Mouse (Mus musculus): ENCODE measurements around the gene Slc7a11. TPM values are rescaled to one million over a fixed set of nuclear protein-coding genes. Genes with fewer than 3 reads are reported as not detected.

The Slc7a11 gene
- polyA plus RNA-seq, 1 experiment: not detected

- TF ChIP-seq POLR2A (IDR thresholded peaks at IDR 0.05; ENCODE audit: insufficient read depth, low read depth, low read length) (no peak), CTCF (IDR thresholded peaks at IDR 0.05; ENCODE audit: insufficient read depth, low read depth, low read length) (no peak)
- Histone ChIP-seq H3K27ac (ENCODE audit: insufficient read depth, low read depth, low read length) (no peak overlapping the region), H3K4me3 (ENCODE audit: insufficient read depth, low read depth, low read length) (no peak overlapping the region), H3K4me1 (ENCODE audit: control insufficient read depth, insufficient read depth, low read length) (no peaks in the 10 kb centered on the region)
- 93% methylated on average over 2 of the region's 2 CpGs for WGBS
Measured at GRCm38 (mm10) chr3:50185879-50186278, 257.5 kb downstream of the Slc7a11 start.

GRCm38 (mm10) chr3:50160756-50161155 is 282.7 kb downstream of the Slc7a11 start:
- no peak for TF ChIP-seq CTCF (IDR thresholded peaks at IDR 0.05; ENCODE audit: insufficient read depth, low read depth, low read length)
- no peak for TF ChIP-seq POLR2A (IDR thresholded peaks at IDR 0.05; ENCODE audit: insufficient read depth, low read depth, low read length)
- WGBS: 72% methylated on average over 2 of the region's 2 CpGs
- no peaks in the 10 kb centered on the region for H3K4me1 ChIP-seq (ENCODE audit: control insufficient read depth, insufficient read depth, low read length)
- H3K4me3 ChIP-seq (ENCODE audit: insufficient read depth, low read depth, low read length): no peak overlapping the region
- H3K27ac ChIP-seq (ENCODE audit: insufficient read depth, low read depth, low read length): no peak overlapping the region

- no peak for TF ChIP-seq CTCF (IDR thresholded peaks at IDR 0.05; ENCODE audit: insufficient read depth, low read depth, low read length)
- TF ChIP-seq POLR2A (IDR thresholded peaks at IDR 0.05; ENCODE audit: insufficient read depth, low read depth, low read length): no peak
- no peak overlapping the region for H3K27ac ChIP-seq (ENCODE audit: insufficient read depth, low read depth, low read length)
- no peak overlapping the region for H3K4me3 ChIP-seq (ENCODE audit: insufficient read depth, low read depth, low read length)
- H3K4me1 ChIP-seq (ENCODE audit: control insufficient read depth, insufficient read depth, low read length): no peaks in the 10 kb centered on the region
Measured at GRCm38 (mm10) chr3:50144144-50144543, 299.3 kb downstream of the Slc7a11 start.

- no peak for TF ChIP-seq CTCF (IDR thresholded peaks at IDR 0.05; ENCODE audit: insufficient read depth, low read depth, low read length)
- no peak for TF ChIP-seq POLR2A (IDR thresholded peaks at IDR 0.05; ENCODE audit: insufficient read depth, low read depth, low read length)
- WGBS: 78% methylated on average over 3 of the region's 3 CpGs
- no peak overlapping the region for H3K27ac ChIP-seq (ENCODE audit: insufficient read depth, low read depth, low read length)
Measured at GRCm38 (mm10) chr3:50138319-50138718, 305.1 kb downstream of the Slc7a11 start.

GRCm38 (mm10) chr3:50132204-50132603 is 311.2 kb downstream of the Slc7a11 start:
- 89% methylated on average over 5 of the region's 5 CpGs for WGBS
- TF ChIP-seq POLR2A (IDR thresholded peaks at IDR 0.05; ENCODE audit: insufficient read depth, low read depth, low read length) (no peak), CTCF (IDR thresholded peaks at IDR 0.05; ENCODE audit: insufficient read depth, low read depth, low read length) (no peak)
- Histone ChIP-seq H3K4me3 (ENCODE audit: insufficient read depth, low read depth, low read length) (no peak overlapping the region), H3K4me1 (ENCODE audit: control insufficient read depth, insufficient read depth, low read length) (no peaks in the 10 kb centered on the region), H3K27ac (ENCODE audit: insufficient read depth, low read depth, low read length) (no peak overlapping the region)

More at GRCm38 (mm10) chr3:50138319-50138718, 305.1 kb downstream of the Slc7a11 start:
- Histone ChIP-seq H3K4me1 (ENCODE audit: control insufficient read depth, insufficient read depth, low read length) (no peaks in the 10 kb centered on the region), H3K4me3 (ENCODE audit: insufficient read depth, low read depth, low read length) (no peak overlapping the region)

- no peak overlapping the region for H3K4me3 ChIP-seq (ENCODE audit: insufficient read depth, low read depth, low read length)
- H3K4me1 ChIP-seq (ENCODE audit: control insufficient read depth, insufficient read depth, low read length): no peaks in the 10 kb centered on the region
- H3K27ac ChIP-seq (ENCODE audit: insufficient read depth, low read depth, low read length): no peak overlapping the region
- TF ChIP-seq POLR2A (IDR thresholded peaks at IDR 0.05; ENCODE audit: insufficient read depth, low read depth, low read length) (no peak), CTCF (IDR thresholded peaks at IDR 0.05; ENCODE audit: insufficient read depth, low read depth, low read length) (no peak)
- WGBS: 89% methylated on average over 2 of the region's 2 CpGs
Measured at GRCm38 (mm10) chr3:50130319-50130718, 313.1 kb downstream of the Slc7a11 start.

GRCm38 (mm10) chr3:50121001-50121400 is 322.4 kb downstream of the Slc7a11 start:
- H3K4me3 ChIP-seq (ENCODE audit: insufficient read depth, low read depth, low read length): no peak overlapping the region
- no peak overlapping the region for H3K27ac ChIP-seq (ENCODE audit: insufficient read depth, low read depth, low read length)
- H3K4me1 ChIP-seq (ENCODE audit: control insufficient read depth, insufficient read depth, low read length): no peaks in the 10 kb centered on the region
- 69% methylated on average over 1 of the region's 1 CpGs for WGBS
- no peak for TF ChIP-seq CTCF (IDR thresholded peaks at IDR 0.05; ENCODE audit: insufficient read depth, low read depth, low read length)

- TF ChIP-seq POLR2A (IDR thresholded peaks at IDR 0.05; ENCODE audit: insufficient read depth, low read depth, low read length) (no peak), CTCF (IDR thresholded peaks at IDR 0.05; ENCODE audit: insufficient read depth, low read depth, low read length) (no peak)
- Histone ChIP-seq H3K4me3 (ENCODE audit: insufficient read depth, low read depth, low read length) (no peak overlapping the region), H3K4me1 (ENCODE audit: control insufficient read depth, insufficient read depth, low read length) (no peaks in the 10 kb centered on the region), H3K27ac (ENCODE audit: insufficient read depth, low read depth, low read length) (no peak overlapping the region)
- 53% methylated on average over 1 of the region's 1 CpGs for WGBS
Measured at GRCm38 (mm10) chr3:50116266-50116665, 327.1 kb downstream of the Slc7a11 start.

- no peaks in the 10 kb centered on the region for H3K4me1 ChIP-seq (ENCODE audit: control insufficient read depth, insufficient read depth, low read length)
- H3K27ac ChIP-seq (ENCODE audit: insufficient read depth, low read depth, low read length): no peak overlapping the region
- no peak overlapping the region for H3K4me3 ChIP-seq (ENCODE audit: insufficient read depth, low read depth, low read length)
- 83% methylated on average over 6 of the region's 6 CpGs for WGBS
- TF ChIP-seq POLR2A (IDR thresholded peaks at IDR 0.05; ENCODE audit: insufficient read depth, low read depth, low read length) (no peak), CTCF (IDR thresholded peaks at IDR 0.05; ENCODE audit: insufficient read depth, low read depth, low read length) (no peak)
Measured at GRCm38 (mm10) chr3:50105509-50105908, 337.9 kb downstream of the Slc7a11 start.
